16 mouse cellular contexts compared by ENCODE assay signal in genomic region chr7:89099756-89100155, GRCm38 (mm10).
DNase-seq lines count a peak whose midpoint lies in the region; ATAC-seq lines count a peak whose summit lies in the region.
"Had no signal": no experiment of that assay in that cellular context is flagged by ENCODE, and none has a peak within 500 bp of the region (broad histone marks: within the 10 kb centered on the region; RNA-seq: fewer than 3 reads in every experiment).

No protein-coding gene starts in this region.

- H3K36me3 ChIP-seq in midbrain, embryonic 11.5 days (ENCODE audit: control insufficient read depth, insufficient read depth, low read length): no peaks in the 10 kb centered on the region
- H3K36me3 ChIP-seq: heart, embryonic 15.5 days; limb, embryonic 10.5 days; midbrain, embryonic 12.5 days; neural tube, embryonic 12.5 days had no signal

- no peak overlapping the region for H3K9ac ChIP-seq in midbrain, embryonic 11.5 days (ENCODE audit: low read length)
- H3K9ac ChIP-seq: forebrain, embryonic 13.5 days; heart, embryonic 15.5 days; midbrain, embryonic 12.5 days; neural tube, embryonic 12.5 days had no signal

- no peaks in the 10 kb centered on the region for H3K4me1 ChIP-seq in midbrain, embryonic 11.5 days (ENCODE audit: control insufficient read depth, insufficient read depth, low read length)
- H3K4me1 ChIP-seq: forebrain, embryonic 13.5 days; heart, embryonic 15.5 days; limb, embryonic 10.5 days; midbrain, embryonic 12.5 days; neural tube, embryonic 12.5 days had no signal

- no peak overlapping the region for H3K4me2 ChIP-seq in midbrain, embryonic 11.5 days
- H3K4me2 ChIP-seq: forebrain, embryonic 13.5 days; heart, embryonic 15.5 days; midbrain, embryonic 12.5 days; neural tube, embryonic 12.5 days had no signal

- no peak overlapping the region for H3K27ac ChIP-seq in midbrain, embryonic 11.5 days (ENCODE audit: low read depth, low read length)
- H3K27ac ChIP-seq: forebrain, embryonic 13.5 days; heart, embryonic 15.5 days; limb, embryonic 10.5 days; midbrain, embryonic 12.5 days; neural tube, embryonic 12.5 days had no signal

- 91% methylated on average over 4 of the region's 4 CpGs for WGBS in midbrain, embryonic 11.5 days

- no peaks in the 10 kb centered on the region for H3K9me3 ChIP-seq in midbrain, embryonic 11.5 days (ENCODE audit: control insufficient read depth, low read length)
- H3K9me3 ChIP-seq: forebrain, embryonic 13.5 days; heart, embryonic 15.5 days; limb, embryonic 10.5 days; midbrain, embryonic 12.5 days; neural tube, embryonic 12.5 days had no signal

- H3K4me3 ChIP-seq in midbrain, embryonic 11.5 days (ENCODE audit: low read depth, low read length): no peak overlapping the region
- H3K4me3 ChIP-seq: forebrain, embryonic 13.5 days; heart, embryonic 15.5 days; limb, embryonic 10.5 days; midbrain, embryonic 12.5 days; neural tube, embryonic 12.5 days had no signal

- peak; percentile 28 for DNase-seq in kidney, postnatal 10 days
- no peak for DNase-seq in kidney, postnatal 36 days
- DNase-seq in adrenal gland, postnatal 14 days: peak; percentile 65
- peak; percentile 77 for DNase-seq in gastrocnemius, postnatal 25 days
- DNase-seq in lung, postnatal 14 days: peak; percentile 24
- DNase-seq in midbrain, embryonic 11.5 days (ENCODE audit: low spot score, missing footprints): no peak
- DNase-seq in spleen, adult 18-20 months: no peak
- no peak for DNase-seq in left cerebral cortex, adult 8-10 months (ENCODE audit: low spot score in 2 of 2)
- DNase-seq: cerebellum, adult 9-10 months; layer of hippocampus, adult 9-11 months had no signal

- H3K27me3 ChIP-seq in midbrain, embryonic 11.5 days (ENCODE audit: control insufficient read depth, insufficient read depth, low read length): no peaks in the 10 kb centered on the region
- H3K27me3 ChIP-seq: forebrain, embryonic 13.5 days; heart, embryonic 15.5 days; midbrain, embryonic 12.5 days; neural tube, embryonic 12.5 days had no signal

- no peak for ATAC-seq in midbrain, embryonic 11.5 days (ENCODE audit: low FRiP score)
- ATAC-seq: forebrain, embryonic 13.5 days; Patski had no signal

Comparison
In these comparisons a context has a peak if more than half of its experiments do, and no peak if none do; other contexts are left out.
1. DNase-seq: peak in kidney, postnatal 10 days (single experiment), adrenal gland, postnatal 14 days (single experiment), gastrocnemius, postnatal 25 days (single experiment) and lung, postnatal 14 days (single experiment); none in kidney, postnatal 36 days (0 of 2), midbrain, embryonic 11.5 days (single experiment), spleen, adult 18-20 months (0 of 2) and left cerebral cortex, adult 8-10 months (0 of 2).